Mouse (Mus musculus): Measurements from ENCODE around the gene Armc2. TPM values are rescaled to one million over a fixed set of nuclear protein-coding genes. Genes with fewer than 3 reads are reported as not detected.

Armc2 gene
- total and polyA plus RNA-seq, 3 experiments: 0.08 to 0.13 TPM; not detected in 1

GRCm38 (mm10) chr10:42057231-42057601 is 39.0 kb upstream of the Armc2 start (continued):
- TF ChIP-seq POLR2A (IDR thresholded peaks at IDR 0.05; ENCODE audit: control insufficient read depth in 1 of 2, insufficient read depth in 1 of 2, low read depth in 1 of 2, low read length in 2 of 2, poor library complexity in 1 of 2) (peak in 1 of 2 experiments; percentile 63; a peak in 2 of 4 replicates), RCOR1 (IDR thresholded peaks at IDR 0.05; ENCODE audit: low read depth, low read length) (peak; percentile 62), TAL1 (IDR thresholded peaks at IDR 0.05; ENCODE audit: low read length) (peak; percentile 77), MXI1 (IDR thresholded peaks at IDR 0.05; ENCODE audit: low read depth, low read length) (peak; percentile 54), TBP (IDR thresholded peaks at IDR 0.05; ENCODE audit: low read depth, low read length) (peak; percentile 85), MYB (IDR thresholded peaks at IDR 0.05; ENCODE audit: low read depth, low read length) (peak; percentile 61), ZNF384 (IDR thresholded peaks at IDR 0.05; ENCODE audit: low read depth, low read length) (no peak), HCFC1 (IDR thresholded peaks at IDR 0.05; ENCODE audit: low read depth, low read length) (peak; percentile 67), KAT2A (conservative IDR thresholded peaks at IDR 0.05; ENCODE audit: low read depth, low read length) (no peak; the same call in 1 of the 2 replicates), GABPA (IDR thresholded peaks at IDR 0.05; ENCODE audit: low read depth, low read length) (peak; percentile 94)

- Histone ChIP-seq H3K27ac (ENCODE audit: control insufficient read depth, low read depth, low read length) (peak overlapping the region; percentile 97), H3K9me3 (replicated peaks; ENCODE audit: insufficient read depth, low read length) (no peaks in the 10 kb centered on the region), H3K27me3 (ENCODE audit: control insufficient read depth in 1 of 2, insufficient read depth in 2 of 2, low read length in 2 of 2) (no peaks in the 10 kb centered on the region), H3K36me3 (ENCODE audit: control insufficient read depth in 1 of 2, insufficient read depth in 2 of 2, low read length in 2 of 2) (peaks cover 0 to 21% of the 10 kb centered on the region in 2 experiments; a peak in 2 of 4 replicates), H3K79me2 (ENCODE audit: control insufficient read depth, insufficient read depth, low read length, poor library complexity) (peaks cover 8% of the 10 kb centered on the region), H3K4me3 (ENCODE audit: control insufficient read depth in 1 of 2, insufficient read depth in 1 of 2, low read depth in 2 of 2, low read length in 2 of 2) (peak overlapping the region; percentile 46 to 56), H3K4me1 (ENCODE audit: control insufficient read depth in 1 of 2, insufficient read depth in 2 of 2, low read length in 2 of 2) (peaks cover 18 to 20% of the 10 kb centered on the region in 2 experiments), H3K9ac (ENCODE audit: control insufficient read depth, low read depth, low read length, poor library complexity, severe bottlenecking) (peak overlapping the region; percentile 69)
- DNase-seq (ENCODE audit: low read depth, low spot score): peak; percentile 67
- TF ChIP-seq POLR2A (IDR thresholded peaks at IDR 0.05; ENCODE audit: control insufficient read depth in 1 of 2, insufficient read depth in 1 of 2, low read depth in 1 of 2, low read length in 2 of 2, poor library complexity in 1 of 2) (no peak), MYC (IDR thresholded peaks at IDR 0.05; ENCODE audit: low read depth, low read length) (0 out of 2 replicates have a peak, but pooled peaks have one; percentile 29), RCOR1 (IDR thresholded peaks at IDR 0.05; ENCODE audit: low read depth, low read length) (no peak), BHLHE40 (IDR thresholded peaks at IDR 0.05; ENCODE audit: borderline replicate concordance, low read depth, low read length) (peak; percentile 51; the same call in 1 of the 2 replicates), MEF2A (IDR thresholded peaks at IDR 0.05; ENCODE audit: extremely low read depth, insufficient replicate concordance, low read depth, low read length, poor library complexity, severe bottlenecking) (no peak), HCFC1 (IDR thresholded peaks at IDR 0.05; ENCODE audit: low read depth, low read length) (0 out of 2 replicates have a peak, but pooled peaks have one; percentile 5), NRF1 (IDR thresholded peaks at IDR 0.05; ENCODE audit: insufficient read depth, low read depth, low read length, poor library complexity, severe bottlenecking) (peak; percentile 60), EP300 (IDR thresholded peaks at IDR 0.05; ENCODE audit: low read depth in 1 of 2, low read length in 2 of 2) (0 out of 4 replicates have a peak, but pooled peaks of 1 of the 2 experiments have one; percentile 7), ETS1 (IDR thresholded peaks at IDR 0.05; ENCODE audit: low read depth, low read length) (peak; percentile 38; the same call in 1 of the 2 replicates), GATA1 (IDR thresholded peaks at IDR 0.05; ENCODE audit: low read depth, low read length) (no peak), POLR2AphosphoS5 (IDR thresholded peaks at IDR 0.05; ENCODE audit: borderline replicate concordance, low read depth, low read length) (no peak)
These were observed 38.4 kb upstream of the Armc2 start for GRCm38 (mm10) chr10:42056486-42057230.

Data from MEL (cell line).